Mouse (Mus musculus) CD4-positive helper T cell, adult 2 months (primary cell): ENCODE data around the gene 9230104L09Rik.

ENCODE experiments used
- DNase-seq: peaks from one replicate; pipeline ENCODE4 v3.0.0-alpha.2; 2012; ENCODE audit warnings: low read depth, missing footprints, low spot score

9230104L09Rik gene

GRCm38 (mm10) chr2:148856630-148857400 is 8.0 kb downstream of the 9230104L09Rik start:
- no peak for DNase-seq

- DNase-seq: peak; percentile 33
Observed at GRCm38 (mm10) chr2:148851116-148851906, 13.5 kb downstream of the 9230104L09Rik start.

- no peak for DNase-seq
Observed at GRCm38 (mm10) chr2:148839224-148839623, 25.6 kb downstream of the 9230104L09Rik start.

GRCm38 (mm10) chr2:148838075-148838777 is 26.6 kb downstream of the 9230104L09Rik start:
- DNase-seq: no peak

- no peak for DNase-seq
Observed at GRCm38 (mm10) chr2:148834912-148835311, 29.9 kb downstream of the 9230104L09Rik start, which contains the start of gene Cst9. TSS of gene Cst9 (plus strand) at chr2:148835147.

GRCm38 (mm10) chr2:148825986-148826385 is 38.9 kb downstream of the 9230104L09Rik start:
- no peak for DNase-seq

GRCm38 (mm10) chr2:148819909-148820308 is 44.9 kb downstream of the 9230104L09Rik start, which contains the start of gene Cst13:
TSS of gene Cst13 (plus strand) at chr2:148820081.
- no peak for DNase-seq

- DNase-seq: no peak
Observed at GRCm38 (mm10) chr2:148806696-148807095, 58.1 kb downstream of the 9230104L09Rik start.

- DNase-seq: no peak
Observed at GRCm38 (mm10) chr2:148801491-148801921, 63.3 kb downstream of the 9230104L09Rik start.

GRCm38 (mm10) chr2:148798485-148798884 is 66.4 kb downstream of the 9230104L09Rik start, which contains the start of gene Cst8:
TSS of gene Cst8 (plus strand) at chr2:148798785.
- DNase-seq: no peak
